Mouse (Mus musculus) testis, adult 2 months (tissue): ENCODE measurements at regions not wholly inside any gene's neighbourhood (a gene's known extent, or its start where the extent isn't known, plus 50 kb on each side); places are given as distances from the start of the nearest gene placed in this dataset.
A peak's percentile ranks its signal among the peaks of the same experiment; 100 is the strongest.

Experiments
- H3K27ac ChIP-seq: fragments of 200-500 bp; 2 replicates; pipeline ENCODE4 v1.5.1; 2012; ENCODE audit warnings: low read depth, low read length; ENCODE audit not compliant: control insufficient read depth, insufficient read depth
- H3K27me3 ChIP-seq: fragments of 200-500 bp; 2 replicates; pipeline ENCODE4 v1.6.1; 2012; ENCODE audit warnings: mild to moderate bottlenecking, low read length, moderate library complexity; ENCODE audit not compliant: control insufficient read depth, insufficient read depth
- H3K36me3 ChIP-seq: fragments of 200-500 bp; 2 replicates; pipeline ENCODE4 v1.6.1; 2012; ENCODE audit warnings: mild to moderate bottlenecking, low read length; ENCODE audit not compliant: control insufficient read depth, insufficient read depth
- H3K4me1 ChIP-seq: fragments of 200-500 bp; 2 replicates; pipeline ENCODE4 v1.6.1; 2012; ENCODE audit warnings: low read length; ENCODE audit not compliant: control insufficient read depth, insufficient read depth
- H3K4me3 ChIP-seq: fragments of 200-500 bp; 2 replicates; pipeline ENCODE4 v1.5.1; 2012; ENCODE audit warnings: low read depth, mild to moderate bottlenecking, low read length, moderate library complexity, mixed read lengths; ENCODE audit not compliant: control insufficient read depth
- CTCF ChIP-seq: fragments of 200-500 bp; IDR thresholded peaks from 2 replicates; pipeline ENCODE4 v1.5.1; 2012; ENCODE audit warnings: low read depth, mild to moderate bottlenecking, inconsistent platforms, low read length, moderate library complexity; ENCODE audit not compliant: control insufficient read depth, insufficient read depth, insufficient replicate concordance
- POLR2A ChIP-seq: fragments of 200-500 bp; IDR thresholded peaks from 2 replicates; pipeline ENCODE4 v1.6.1; 2012; ENCODE audit warnings: low read depth, mild to moderate bottlenecking, inconsistent platforms, low read length, moderate library complexity; ENCODE audit not compliant: control insufficient read depth

- Histone ChIP-seq H3K27me3 (no peaks in the 10 kb centered on the region), H3K4me1 (no peaks in the 10 kb centered on the region), H3K27ac (no peak overlapping the region; the same call in 1 of the 2 replicates), H3K36me3 (no peaks in the 10 kb centered on the region), H3K4me3 (no peak overlapping the region)
- TF ChIP-seq POLR2A (no peak), CTCF (no peak)
Observed at GRCm38 (mm10) chr3:99815115-99815514, 70.1 kb upstream of the Spag17 start.

GRCm38 (mm10) chr3:99817965-99818364 lies 67.2 kb upstream of the Spag17 start:
- TF ChIP-seq CTCF, result no peak
- no peak overlapping the region for H3K27ac ChIP-seq

DNA sequence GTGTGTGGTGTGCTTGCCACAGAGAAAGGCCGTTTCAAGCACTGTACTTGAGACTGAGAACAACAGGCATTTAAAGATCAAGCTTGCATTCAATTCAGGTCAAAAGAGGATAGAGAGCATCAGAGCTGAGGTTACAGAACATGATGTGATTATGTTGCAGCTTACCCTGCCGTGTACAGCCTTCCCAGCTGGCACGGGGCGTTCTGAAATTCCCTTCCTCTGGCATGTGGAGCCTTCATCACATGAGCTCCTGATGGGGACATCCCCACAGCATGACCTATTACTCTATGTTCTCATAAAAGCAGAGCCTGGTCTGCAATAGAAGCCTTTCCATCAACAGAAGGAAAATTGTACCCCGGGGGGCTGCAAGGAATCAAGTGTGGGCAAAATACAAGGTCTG lies 62.5 kb upstream of the Spag17 start:
- Histone ChIP-seq H3K4me3 (no peak overlapping the region), H3K4me1 (no peaks in the 10 kb centered on the region), H3K27ac (peak overlapping the region; percentile 11; the same call in 1 of the 2 replicates), H3K36me3 (no peaks in the 10 kb centered on the region), H3K27me3 (no peaks in the 10 kb centered on the region)
- no peak for TF ChIP-seq POLR2A
- TF ChIP-seq CTCF, result no peak

More at GRCm38 (mm10) chr3:99817965-99818364, 67.2 kb upstream of the Spag17 start:
- Histone ChIP-seq H3K36me3 (no peaks in the 10 kb centered on the region), H3K4me3 (no peak overlapping the region), H3K27me3 (no peaks in the 10 kb centered on the region), H3K4me1 (no peaks in the 10 kb centered on the region)

DNA sequence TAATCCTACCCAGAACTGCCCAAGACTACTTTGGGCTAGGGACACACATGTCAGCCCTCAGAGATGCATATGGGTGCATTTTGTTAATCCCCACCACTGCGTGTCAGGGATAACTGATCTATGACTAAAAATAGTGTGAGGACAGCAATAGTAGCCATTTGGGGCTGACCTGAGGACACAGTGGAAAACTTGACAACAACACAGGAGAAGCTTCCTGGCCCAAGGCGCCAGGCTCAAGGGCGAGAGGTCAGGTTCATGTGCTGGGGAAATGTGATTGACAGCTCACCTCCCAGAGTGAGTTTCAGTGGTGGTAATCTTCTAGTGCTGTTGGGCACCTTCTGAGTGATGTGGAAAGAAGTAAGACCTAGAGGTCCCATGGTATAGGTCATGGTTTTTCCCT lies 62.0 kb upstream of the Spag17 start:
- TF ChIP-seq POLR2A (no peak), CTCF (no peak)
- H3K4me3 ChIP-seq, result no peak overlapping the region

More for the DNA sequence above, 62.0 kb upstream of the Spag17 start:
- Histone ChIP-seq H3K36me3 (no peaks in the 10 kb centered on the region), H3K27me3 (no peaks in the 10 kb centered on the region), H3K4me1 (no peaks in the 10 kb centered on the region), H3K27ac (no peak overlapping the region)
